Mouse (Mus musculus) G1E (cell line): ENCODE measurements around the gene Clrn3. TPM values are rescaled to one million over a fixed set of nuclear protein-coding genes. Genes with fewer than 3 reads are reported as not detected.
A peak's percentile ranks its signal among the peaks of the same experiment; 100 is the strongest.

Source experiments
- ATAC-seq: 2 replicates; pipeline ENCODE4 v1.8.0; 2016; ENCODE audit warnings: mild to moderate bottlenecking; ENCODE audit not compliant: insufficient number of reproducible peaks, poor library complexity, low FRiP score, severe bottlenecking; ENCODE audit errors: extremely low read depth
- DNase-seq: peaks from one replicate; pipeline ENCODE4 v3.0.0; 2012; ENCODE audit warnings: low spot score
- H3K27me3 ChIP-seq: 2 replicates; pipeline ENCODE4 v1.6.1; 2012; ENCODE audit warnings: mild to moderate bottlenecking, low read length, inconsistent platforms; ENCODE audit not compliant: insufficient read depth
- H3K36me3 ChIP-seq: replicated peaks from 2 replicates; pipeline ENCODE3; 2012; ENCODE audit warnings: mild to moderate bottlenecking, inconsistent platforms
- H3K4me1 ChIP-seq: 2 replicates; pipeline ENCODE4 v1.6.1; 2012; ENCODE audit warnings: low read depth, low read length, inconsistent platforms, mixed read lengths; ENCODE audit not compliant: insufficient read depth
- H3K4me3 ChIP-seq: 2 replicates; pipeline ENCODE4 v1.5.1; 2012; ENCODE audit warnings: low read depth, mild to moderate bottlenecking, inconsistent platforms, low read length, moderate library complexity, mixed read lengths
- H3K9me3 ChIP-seq: replicated peaks from 2 replicates; pipeline ENCODE4 v1.6.1; 2012; ENCODE audit warnings: inconsistent platforms
- CTCF ChIP-seq: IDR thresholded peaks from 2 replicates; pipeline ENCODE4 v1.5.1; 2012; ENCODE audit warnings: low read depth, low read length, inconsistent platforms, mixed read lengths
- GATA1 ChIP-seq: IDR thresholded peaks from 2 replicates; pipeline ENCODE4 v1.6.1; 2012; ENCODE audit warnings: borderline replicate concordance, low read length, inconsistent platforms, mixed read lengths
- GATA2 ChIP-seq: IDR thresholded peaks from 2 replicates; pipeline ENCODE4 v1.6.1; 2012; ENCODE audit warnings: low read depth, low read length, inconsistent platforms, borderline replicate concordance
- POLR2AphosphoS5 ChIP-seq: IDR thresholded peaks from 2 replicates; pipeline ENCODE4 v1.6.1; 2012; ENCODE audit warnings: low read depth, low read length, inconsistent platforms; ENCODE audit not compliant: insufficient replicate concordance
- TAL1 ChIP-seq: conservative IDR thresholded peaks from 2 replicates; pipeline ENCODE4 v1.6.1; 2012; ENCODE audit warnings: low read depth, low read length, inconsistent platforms, mixed read lengths
- polyA plus RNA-seq: library from polyadenylated mRNA; stranded (reverse); fragments of >175 nt; gene quantifications from 2 replicates; pipeline ENCODE4 v1.2.3, GENCODE M21; 2012
- total RNA-seq, 2 experiments: library from RNA; stranded (forward) in 1 of 2; stranded (reverse) in 1 of 2; fragments of 200-1000 nt in 1 of 2; fragments of >200 nt in 1 of 2; fragmentation: Nextera tagmentation in 1 of 2; gene quantifications; 2 replicates each; pipeline ENCODE4 v1.2.3; 2014 to 2017

The Clrn3 gene
- total and polyA plus RNA-seq, 3 experiments: 0.11 TPM; not detected in 2

GRCm38 (mm10) chr7:135495303-135495702 is 33.2 kb downstream of the Clrn3 start:
- Histone ChIP-seq H3K9me3 (no peaks in the 10 kb centered on the region), H3K36me3 (no peaks in the 10 kb centered on the region), H3K4me3 (no peak overlapping the region), H3K4me1 (no peaks in the 10 kb centered on the region), H3K27me3 (peaks cover 5% of the 10 kb centered on the region; the same call in 1 of the 2 replicates)
- no peak for DNase-seq
- peak; percentile 60; the same call in 1 of the 2 replicates for ATAC-seq
- no peak for TF ChIP-seq GATA2
- TF ChIP-seq TAL1: no peak
- no peak for TF ChIP-seq POLR2AphosphoS5
- no peak for TF ChIP-seq GATA1
- no peak for TF ChIP-seq CTCF

- Histone ChIP-seq H3K4me3 (no peak overlapping the region), H3K9me3 (no peaks in the 10 kb centered on the region), H3K36me3 (no peaks in the 10 kb centered on the region), H3K27me3 (peaks cover 16% of the 10 kb centered on the region), H3K4me1 (0 out of 2 replicates have a peak, but pooled peaks cover 4% of the 10 kb centered on the region)
- DNase-seq (no peak), ATAC-seq (no peak)
- TF ChIP-seq CTCF (no peak), GATA1 (no peak), POLR2AphosphoS5 (no peak), GATA2 (no peak), TAL1 (no peak)
Observed at GRCm38 (mm10) chr7:135490500-135490886, 38.0 kb downstream of the Clrn3 start.

GRCm38 (mm10) chr7:135489724-135490499 is 38.5 kb downstream of the Clrn3 start:
- Histone ChIP-seq H3K36me3 (no peaks in the 10 kb centered on the region), H3K4me1 (0 out of 2 replicates have a peak, but pooled peaks cover 4% of the 10 kb centered on the region), H3K9me3 (no peaks in the 10 kb centered on the region), H3K4me3 (no peak overlapping the region), H3K27me3 (peaks cover 16% of the 10 kb centered on the region)
- TF ChIP-seq POLR2AphosphoS5 (no peak), GATA2 (no peak)
- ATAC-seq: no peak
- no peak for DNase-seq

- no peak; the same call in 1 of the 2 replicates for ATAC-seq
- TF ChIP-seq POLR2AphosphoS5: no peak
- no peak for TF ChIP-seq GATA2
- no peak for TF ChIP-seq TAL1
- no peak for TF ChIP-seq GATA1
- TF ChIP-seq CTCF: peak; percentile 70
- DNase-seq: peak; percentile 13
- H3K9me3 ChIP-seq: no peaks in the 10 kb centered on the region
- no peaks in the 10 kb centered on the region for H3K36me3 ChIP-seq
- H3K4me1 ChIP-seq: 0 out of 2 replicates have a peak, but pooled peaks cover 4% of the 10 kb centered on the region
- peaks cover 16% of the 10 kb centered on the region for H3K27me3 ChIP-seq
- H3K4me3 ChIP-seq: no peak overlapping the region
Observed at GRCm38 (mm10) chr7:135488214-135488810, 40.1 kb downstream of the Clrn3 start.

- H3K27me3 ChIP-seq: peaks cover 14% of the 10 kb centered on the region
- ATAC-seq (no peak), DNase-seq (peak; percentile 16)
- H3K4me1 ChIP-seq: 0 out of 2 replicates have a peak, but pooled peaks cover 4% of the 10 kb centered on the region
- no peaks in the 10 kb centered on the region for H3K36me3 ChIP-seq
- H3K9me3 ChIP-seq: no peaks in the 10 kb centered on the region
- TF ChIP-seq GATA1 (no peak), POLR2AphosphoS5 (no peak), GATA2 (no peak), CTCF (peak; percentile 67), TAL1 (no peak)
- no peak overlapping the region for H3K4me3 ChIP-seq
Observed at GRCm38 (mm10) chr7:135487423-135487822, 41.0 kb downstream of the Clrn3 start.

GRCm38 (mm10) chr7:135486645-135487382 is 41.6 kb downstream of the Clrn3 start:
- no peak for DNase-seq
- ATAC-seq: no peak
- H3K4me3 ChIP-seq: no peak overlapping the region
- TF ChIP-seq POLR2AphosphoS5: no peak
- no peak for TF ChIP-seq TAL1
- TF ChIP-seq GATA1: no peak
- no peak for TF ChIP-seq CTCF
- no peak for TF ChIP-seq GATA2
- H3K36me3 ChIP-seq: no peaks in the 10 kb centered on the region
- no peaks in the 10 kb centered on the region for H3K9me3 ChIP-seq
- peaks cover 14% of the 10 kb centered on the region for H3K27me3 ChIP-seq
- H3K4me1 ChIP-seq: 0 out of 2 replicates have a peak, but pooled peaks cover 4% of the 10 kb centered on the region
